Mouse (Mus musculus): ENCODE results near the gene Gm45808. TPM values are rescaled to one million over a fixed set of nuclear protein-coding genes. Genes with fewer than 3 reads are reported as not detected.

Gene Gm45808
- polyA plus RNA-seq, 1 experiment from 2014 or later: not detected

DNA sequence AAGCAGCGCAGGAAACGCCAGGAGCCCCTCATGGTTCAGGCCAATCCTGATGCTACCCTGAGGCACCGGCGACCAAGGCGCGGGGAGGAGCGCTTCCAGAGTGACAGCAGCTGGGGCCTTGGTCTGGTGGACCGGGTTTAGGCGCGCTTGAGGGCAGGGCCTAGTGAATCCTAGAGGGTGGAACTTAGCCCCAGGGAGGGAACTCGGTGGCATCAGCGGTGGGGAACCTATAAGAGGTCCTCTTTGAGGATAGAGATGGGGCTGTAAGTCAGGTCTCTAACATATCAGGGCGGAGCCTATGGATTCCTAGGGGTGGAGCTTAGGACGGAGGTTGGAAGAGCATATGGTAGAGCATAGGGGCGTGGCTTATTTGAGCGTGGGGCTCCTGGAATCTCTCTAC, 28.8 kb upstream of the Gm45808 start:
- Histone ChIP-seq H3K4me1 (replicated peaks; ENCODE audit: control insufficient read depth, insufficient read depth, low read length) (no peaks in the 10 kb centered on the region; the same call in 1 of the 2 replicates), H3K9me3 (ENCODE audit: control insufficient read depth, low read length) (no peaks in the 10 kb centered on the region), H3K4me2 (ENCODE audit: low read depth, low read length, severe bottlenecking) (peak overlapping the region; percentile 1; the same call in 1 of the 2 replicates), H3K4me3 (ENCODE audit: low read depth, low read length) (no peak overlapping the region), H3K9ac (ENCODE audit: low read length) (no peak overlapping the region), H3K27ac (ENCODE audit: low read depth, low read length) (no peak overlapping the region), H3K36me3 (ENCODE audit: control insufficient read depth, insufficient read depth, low read length) (no peaks in the 10 kb centered on the region), H3K27me3 (ENCODE audit: control insufficient read depth, insufficient read depth, low read length) (no peaks in the 10 kb centered on the region)
- ATAC-seq (replicated peaks; ENCODE audit: low FRiP score): no peak
- DNase-seq (ENCODE audit: low spot score): peak; percentile 61
- 26% methylated on average over 16 of the region's 16 CpGs for WGBS

DNA sequence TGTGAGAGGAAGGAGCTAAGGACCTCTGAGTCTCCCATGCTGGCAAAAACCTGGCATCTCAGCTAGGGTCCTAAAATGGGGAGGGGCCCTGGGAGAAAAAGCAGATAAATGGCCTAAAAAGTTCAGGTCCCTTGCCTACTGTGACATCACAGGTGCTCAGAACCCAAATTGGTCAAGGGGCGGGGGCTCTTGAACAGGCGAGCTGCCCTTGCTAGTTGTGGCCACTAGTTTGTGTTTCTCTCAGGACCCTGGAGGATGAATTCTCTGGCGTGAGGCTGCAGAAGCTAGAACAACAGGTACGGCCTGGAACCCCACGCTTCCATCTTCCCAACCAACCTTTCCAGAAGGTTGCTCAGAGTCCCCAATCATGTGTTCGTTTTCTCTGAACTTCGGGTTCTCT, 27.8 kb upstream of the Gm45808 start:
- H3K4me2 ChIP-seq (ENCODE audit: low read depth, low read length, severe bottlenecking): no peak overlapping the region
- no peak overlapping the region for H3K27ac ChIP-seq (ENCODE audit: low read depth, low read length)
- H3K36me3 ChIP-seq (ENCODE audit: control insufficient read depth, insufficient read depth, low read length): no peaks in the 10 kb centered on the region
- no peak overlapping the region for H3K4me3 ChIP-seq (ENCODE audit: low read depth, low read length)
- no peak overlapping the region for H3K9ac ChIP-seq (ENCODE audit: low read length)
- DNase-seq (ENCODE audit: low spot score): no peak
- H3K4me1 ChIP-seq (replicated peaks; ENCODE audit: control insufficient read depth, insufficient read depth, low read length): peaks cover 3% of the 10 kb centered on the region; the same call in 1 of the 2 replicates
- ATAC-seq (replicated peaks; ENCODE audit: low FRiP score): no peak
- 88% methylated on average over 7 of the region's 7 CpGs for whole genome bisulfite sequencing
- H3K27me3 ChIP-seq (ENCODE audit: control insufficient read depth, insufficient read depth, low read length): no peaks in the 10 kb centered on the region
- H3K9me3 ChIP-seq (ENCODE audit: control insufficient read depth, low read length): no peaks in the 10 kb centered on the region

- H3K4me2 ChIP-seq (ENCODE audit: low read depth, low read length, severe bottlenecking): peak within 1 kb of the TSS; percentile 72
- no peaks in the 10 kb centered on the region; the same call in 1 of the 2 replicates for H3K36me3 ChIP-seq (ENCODE audit: control insufficient read depth, insufficient read depth, low read length)
- WGBS: under 1% methylated on average over 44 of the region's 44 CpGs
- peaks cover 7% of the 10 kb centered on the region; the same call in 1 of the 2 replicates for H3K4me1 ChIP-seq (replicated peaks; ENCODE audit: control insufficient read depth, insufficient read depth, low read length)
- no peaks in the 10 kb centered on the region for H3K27me3 ChIP-seq (ENCODE audit: control insufficient read depth, insufficient read depth, low read length)
- DNase-seq (ENCODE audit: low spot score) (peak; percentile 93), ATAC-seq (replicated peaks; ENCODE audit: low FRiP score) (peak; percentile 89)
- no peaks in the 10 kb centered on the region for H3K9me3 ChIP-seq (ENCODE audit: control insufficient read depth, low read length)
- H3K4me3 ChIP-seq (ENCODE audit: low read depth, low read length): peak within 1 kb of the TSS; percentile 61
- peak within 1 kb of the TSS; percentile 73 for H3K9ac ChIP-seq (ENCODE audit: low read length)
- H3K27ac ChIP-seq (ENCODE audit: low read depth, low read length): peak within 1 kb of the TSS; percentile 86
Observed at GRCm38 (mm10) chr7:45509912-45510787, 23.5 kb upstream of the Gm45808 start, which contains the start of gene Nucb1. Nucb1 (minus strand) TSS chr7:45510406.

GRCm38 (mm10) chr7:45509181-45509882, 22.7 kb upstream of the Gm45808 start:
- peak; percentile 11; the same call in 1 of the 2 replicates for ATAC-seq (replicated peaks; ENCODE audit: low FRiP score)

GRCm38 (mm10) chr7:45508561-45508960, 21.9 kb upstream of the Gm45808 start:
- Histone ChIP-seq H3K9ac (ENCODE audit: low read length) (no peak overlapping the region), H3K27me3 (ENCODE audit: control insufficient read depth, insufficient read depth, low read length) (no peaks in the 10 kb centered on the region), H3K9me3 (ENCODE audit: control insufficient read depth, low read length) (no peaks in the 10 kb centered on the region), H3K27ac (ENCODE audit: low read depth, low read length) (no peak overlapping the region), H3K4me2 (ENCODE audit: low read depth, low read length, severe bottlenecking) (no peak overlapping the region), H3K4me3 (ENCODE audit: low read depth, low read length) (no peak overlapping the region), H3K4me1 (replicated peaks; ENCODE audit: control insufficient read depth, insufficient read depth, low read length) (peaks cover 7% of the 10 kb centered on the region; the same call in 1 of the 2 replicates), H3K36me3 (ENCODE audit: control insufficient read depth, insufficient read depth, low read length) (no peaks in the 10 kb centered on the region; the same call in 1 of the 2 replicates)
- no peak for DNase-seq (ENCODE audit: low spot score)
- no peak for ATAC-seq (replicated peaks; ENCODE audit: low FRiP score)
- 91% methylated on average over 6 of the region's 6 CpGs for WGBS

More at GRCm38 (mm10) chr7:45509181-45509882, 22.7 kb upstream of the Gm45808 start:
- no peaks in the 10 kb centered on the region for H3K9me3 ChIP-seq (ENCODE audit: control insufficient read depth, low read length)
- H3K4me2 ChIP-seq (ENCODE audit: low read depth, low read length, severe bottlenecking): peak overlapping the region; percentile 72
- H3K36me3 ChIP-seq (ENCODE audit: control insufficient read depth, insufficient read depth, low read length): no peaks in the 10 kb centered on the region; the same call in 1 of the 2 replicates
- H3K9ac ChIP-seq (ENCODE audit: low read length): peak overlapping the region; percentile 73
- DNase-seq (ENCODE audit: low spot score): no peak
- H3K27ac ChIP-seq (ENCODE audit: low read depth, low read length): no peak overlapping the region
- no peaks in the 10 kb centered on the region for H3K27me3 ChIP-seq (ENCODE audit: control insufficient read depth, insufficient read depth, low read length)
- peaks cover 7% of the 10 kb centered on the region; the same call in 1 of the 2 replicates for H3K4me1 ChIP-seq (replicated peaks; ENCODE audit: control insufficient read depth, insufficient read depth, low read length)
- peak overlapping the region; percentile 61 for H3K4me3 ChIP-seq (ENCODE audit: low read depth, low read length)
- 53% methylated on average over 19 of the region's 19 CpGs for WGBS

DNA sequence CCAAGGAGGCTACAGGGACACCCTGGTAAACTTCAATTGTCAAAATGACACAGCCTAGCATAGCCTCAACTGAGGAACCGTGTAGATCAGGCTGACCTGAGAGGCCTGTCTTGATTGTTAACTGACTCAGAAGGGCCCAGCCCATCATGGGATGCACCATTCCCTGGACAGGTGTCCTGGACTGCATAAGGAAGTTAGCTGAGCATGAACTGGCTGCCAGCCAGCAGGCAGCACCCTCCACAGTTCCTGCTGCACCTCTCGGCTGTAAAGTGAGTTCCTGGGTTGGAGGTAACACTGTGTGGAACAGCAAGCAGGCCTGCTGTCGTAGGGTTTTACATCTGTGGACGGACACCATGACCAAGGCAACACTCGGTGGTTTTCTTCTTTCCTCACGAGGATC, 21.0 kb upstream of the Gm45808 start:
- Histone ChIP-seq H3K27ac (ENCODE audit: low read depth, low read length) (no peak overlapping the region), H3K4me1 (replicated peaks; ENCODE audit: control insufficient read depth, insufficient read depth, low read length) (peaks cover 7% of the 10 kb centered on the region; the same call in 1 of the 2 replicates), H3K4me3 (ENCODE audit: low read depth, low read length) (no peak overlapping the region), H3K9me3 (ENCODE audit: control insufficient read depth, low read length) (no peaks in the 10 kb centered on the region), H3K4me2 (ENCODE audit: low read depth, low read length, severe bottlenecking) (no peak overlapping the region), H3K9ac (ENCODE audit: low read length) (no peak overlapping the region), H3K27me3 (ENCODE audit: control insufficient read depth, insufficient read depth, low read length) (no peaks in the 10 kb centered on the region), H3K36me3 (ENCODE audit: control insufficient read depth, insufficient read depth, low read length) (no peaks in the 10 kb centered on the region; the same call in 1 of the 2 replicates)
- 90% methylated on average over 6 of the region's 6 CpGs for WGBS
- no peak for ATAC-seq (replicated peaks; ENCODE audit: low FRiP score)
- no peak for DNase-seq (ENCODE audit: low spot score)

GRCm38 (mm10) chr7:45498427-45498826, 11.8 kb upstream of the Gm45808 start:
- Histone ChIP-seq H3K9me3 (ENCODE audit: control insufficient read depth, low read length) (no peaks in the 10 kb centered on the region), H3K9ac (ENCODE audit: low read length) (no peak overlapping the region), H3K4me3 (ENCODE audit: low read depth, low read length) (no peak overlapping the region), H3K4me1 (replicated peaks; ENCODE audit: control insufficient read depth, insufficient read depth, low read length) (no peaks in the 10 kb centered on the region), H3K27me3 (ENCODE audit: control insufficient read depth, insufficient read depth, low read length) (no peaks in the 10 kb centered on the region), H3K4me2 (ENCODE audit: low read depth, low read length, severe bottlenecking) (no peak overlapping the region), H3K27ac (ENCODE audit: low read depth, low read length) (no peak overlapping the region), H3K36me3 (ENCODE audit: control insufficient read depth, insufficient read depth, low read length) (peaks cover 6% of the 10 kb centered on the region; the same call in 1 of the 2 replicates)
- no peak for ATAC-seq (replicated peaks; ENCODE audit: low FRiP score)
- DNase-seq (ENCODE audit: low spot score): no peak
- whole genome bisulfite sequencing: 95% methylated on average over 6 of the region's 6 CpGs

- DNase-seq (ENCODE audit: low spot score) (no peak), ATAC-seq (replicated peaks; ENCODE audit: low FRiP score) (no peak)
- Histone ChIP-seq H3K36me3 (ENCODE audit: control insufficient read depth, insufficient read depth, low read length) (peaks cover 7% of the 10 kb centered on the region; the same call in 1 of the 2 replicates), H3K4me3 (ENCODE audit: low read depth, low read length) (no peak overlapping the region), H3K4me1 (replicated peaks; ENCODE audit: control insufficient read depth, insufficient read depth, low read length) (peaks cover 5% of the 10 kb centered on the region; the same call in 1 of the 2 replicates), H3K9me3 (ENCODE audit: control insufficient read depth, low read length) (no peaks in the 10 kb centered on the region), H3K27me3 (ENCODE audit: control insufficient read depth, insufficient read depth, low read length) (no peaks in the 10 kb centered on the region; the same call in 1 of the 2 replicates), H3K9ac (ENCODE audit: low read length) (no peak overlapping the region), H3K27ac (ENCODE audit: low read depth, low read length) (no peak overlapping the region), H3K4me2 (ENCODE audit: low read depth, low read length, severe bottlenecking) (no peak overlapping the region)
- 88% methylated on average over 9 of the region's 9 CpGs for WGBS
Observed at GRCm38 (mm10) chr7:45494548-45494947, 7.9 kb upstream of the Gm45808 start.
